In genomic region chr11:6675402-6675801, GRCm38 (mm10) we compare ENCODE assay signal across 21 mouse cellular contexts. TPM values are rescaled to one million over a fixed set of nuclear protein-coding genes. Genes with fewer than 3 reads are reported as not detected.
A peak's percentile ranks its signal among the peaks of the same experiment; 100 is the strongest.
DNase-seq lines count a peak whose midpoint lies in the region; ATAC-seq and TF ChIP-seq lines count a peak whose summit lies in the region.
"Had no signal": no experiment of that assay in that cellular context is flagged by ENCODE, and none has a peak within 500 bp of the region (broad histone marks: within the 10 kb centered on the region; RNA-seq: fewer than 3 reads in every experiment).

No protein-coding gene starts in this region.

- H3K9ac ChIP-seq in heart, postnatal 0 days (replicated peaks; ENCODE audit: low read depth, low read length) = no peak overlapping the region
- H3K9ac ChIP-seq: hindbrain, embryonic 12.5 days; intestine, embryonic 15.5 days; neural tube, embryonic 13.5 days had no signal

- ATAC-seq in heart, postnatal 0 days (ENCODE audit: insufficient read depth, low read depth) = peak; percentile 17; the same call in 1 of the 2 replicates
- ATAC-seq: intestine, embryonic 15.5 days had no signal

- no peaks in the 10 kb centered on the region for H3K9me3 ChIP-seq in heart, postnatal 0 days (replicated peaks; ENCODE audit: control insufficient read depth, low read length)
- H3K9me3 ChIP-seq: embryonic facial prominence, embryonic 10.5 days; intestine, embryonic 15.5 days; neural tube, embryonic 13.5 days had no signal

- intact Hi-C loops in gastrocnemius, adult 2 months (cut with DNase I) = no loop called here
- intact Hi-C loops in gastrocnemius, postnatal 14 days (cut with DNase I; ENCODE audit: low total_unique reads) = no loop called here

- H3K4me1 ChIP-seq in heart, postnatal 0 days (ENCODE audit: control insufficient read depth, insufficient read depth) = peaks cover 1% of the 10 kb centered on the region; the same call in 1 of the 2 replicates

- H3K4me3 ChIP-seq in gastrocnemius, adult 2 months = no peak overlapping the region
- H3K4me3 ChIP-seq in heart, postnatal 0 days (ENCODE audit: low read depth, low read length) = no peak overlapping the region
- H3K4me3 ChIP-seq: embryonic facial prominence, embryonic 10.5 days; erythroblast, embryonic 14.5 days; hindbrain, embryonic 12.5 days; intestine, embryonic 15.5 days; neural tube, embryonic 13.5 days had no signal

- peak overlapping the region; percentile 67 for H3K27ac ChIP-seq in gastrocnemius, adult 2 months
- no peak overlapping the region for H3K27ac ChIP-seq in heart, postnatal 0 days (ENCODE audit: low read depth)
- H3K27ac ChIP-seq: embryonic facial prominence, embryonic 10.5 days; hindbrain, embryonic 12.5 days; intestine, embryonic 15.5 days; neural tube, embryonic 13.5 days had no signal

- TF ChIP-seq EP300 in heart, postnatal 0 days (IDR thresholded peaks at IDR 0.05; ENCODE audit: low read depth) = no peak

- H3K36me3 ChIP-seq in heart, postnatal 0 days (replicated peaks; ENCODE audit: control insufficient read depth, insufficient read depth, low read length) = no peaks in the 10 kb centered on the region
- H3K36me3 ChIP-seq: embryonic facial prominence, embryonic 10.5 days; hindbrain, embryonic 12.5 days; intestine, embryonic 15.5 days; neural tube, embryonic 13.5 days had no signal

- no peak for DNase-seq in gastrocnemius, adult 2 months
- DNase-seq in gastrocnemius, postnatal 14 days = no peak
- peak; percentile 39 to 46 for DNase-seq in adrenal gland, postnatal 36 days
- peak; percentile 14 for DNase-seq in heart, postnatal 0 days (ENCODE audit: low spot score)
- peak; percentile 49 for DNase-seq in kidney, postnatal 10 days
- no peak for DNase-seq in layer of hippocampus, adult 9-11 months
- no peak for DNase-seq in cerebellum, postnatal 10 days
- DNase-seq in frontal cortex, adult 2 months (ENCODE audit: extremely low spot score in 1 of 2, low spot score in 1 of 2) = no peak
- DNase-seq: cerebellum, postnatal 25 days had no signal

- 46% methylated on average over 7 of the region's 7 CpGs for WGBS in heart, postnatal 0 days

- no peaks in the 10 kb centered on the region for H3K27me3 ChIP-seq in heart, postnatal 0 days (ENCODE audit: control insufficient read depth, insufficient read depth, low read length)
- H3K27me3 ChIP-seq: intestine, embryonic 15.5 days; neural tube, embryonic 13.5 days had no signal

- TF ChIP-seq CTCF in gastrocnemius, adult 2 months (IDR thresholded peaks at IDR 0.05) = no peak
- no peak for TF ChIP-seq CTCF in heart, postnatal 0 days (IDR thresholded peaks at IDR 0.05; ENCODE audit: low read depth)

- no peak overlapping the region for H3K4me2 ChIP-seq in heart, postnatal 0 days (ENCODE audit: low read depth, low read length)
- H3K4me2 ChIP-seq: hindbrain, embryonic 12.5 days; intestine, embryonic 15.5 days; neural tube, embryonic 13.5 days had no signal

RNA-seq across cellular contexts. Expression of gene Ramp3, which starts 17.1 kb away (rescaled TPM):
- total RNA-seq in gastrocnemius, adult 2 months (2021) = 1 to 10 TPM in 1 of 2 experiments, under 1 TPM in 1; 0.46 to 1.2 TPM
- total RNA-seq in gastrocnemius, postnatal 14 days (2021) = under 1 TPM; 0.38 to 0.68 TPM
- total RNA-seq in adrenal gland, postnatal 36 days (2021) = 10 to 100 TPM; 14.6 to 20.1 TPM
- total RNA-seq in heart, postnatal 0 days (2014; rRNA removed; ENCODE audit: low replicate concordance) = 4.6 and 16.9 TPM in 2 replicates
- 5.0 TPM in 2 replicates for polyA plus RNA-seq in heart, postnatal 0 days (2015; fragmentation: Nextera tagmentation; extraction: Ambion mirVana)
- 18.5 and 30.4 TPM in 2 replicates for polyA plus RNA-seq in frontal cortex, adult 2 months (2012; rRNA removed)
- total RNA-seq: megakaryocyte-erythroid progenitor cell, adult 5-6 weeks had no signal
- polyA plus RNA-seq: erythroblast, embryonic 14.5 days had no signal

RNA-seq across cellular contexts. Expression of gene Wap, which starts 37.0 kb away (rescaled TPM):
- total RNA-seq in gastrocnemius, adult 2 months (2021) = not detected
- not detected for total RNA-seq in gastrocnemius, postnatal 14 days (2021)
- not detected for total RNA-seq in adrenal gland, postnatal 36 days (2021)
- total RNA-seq in heart, postnatal 0 days (2014; rRNA removed; ENCODE audit: low replicate concordance) = not detected in 2 replicates
- polyA plus RNA-seq in heart, postnatal 0 days (2015; fragmentation: Nextera tagmentation; extraction: Ambion mirVana) = not detected in 2 replicates
- polyA plus RNA-seq in frontal cortex, adult 2 months (2012; rRNA removed) = not detected in 2 replicates
- total RNA-seq: gastrocnemius, postnatal 4 days; layer of hippocampus, postnatal 10 days; left cerebral cortex, postnatal 10 days; megakaryocyte-erythroid progenitor cell, adult 5-6 weeks had no signal
- polyA plus RNA-seq: C2C12; embryonic facial prominence, embryonic 10.5 days; erythroblast, embryonic 14.5 days; hindbrain, embryonic 12.5 days; intestine, embryonic 15.5 days; limb, embryonic 14.5 days; liver, embryonic 16.5 days; neural tube, embryonic 13.5 days had no signal

RNA-seq across cellular contexts. Expression of gene Tbrg4, which starts 49.5 kb away (rescaled TPM):
- total RNA-seq in gastrocnemius, adult 2 months (2021) = 10 to 100 TPM; 57.3 to 79.3 TPM
- total RNA-seq in gastrocnemius, postnatal 14 days (2021) = 10 to 100 TPM; 63.5 to 64.6 TPM
- total RNA-seq in adrenal gland, postnatal 36 days (2021) = 10 to 100 TPM; 61.7 to 64.5 TPM
- 62.5 and 82.9 TPM in 2 replicates for total RNA-seq in heart, postnatal 0 days (2014; rRNA removed; ENCODE audit: low replicate concordance)
- 52.5 and 65.8 TPM in 2 replicates for polyA plus RNA-seq in heart, postnatal 0 days (2015; fragmentation: Nextera tagmentation; extraction: Ambion mirVana)
- 59.8 and 64.9 TPM in 2 replicates for polyA plus RNA-seq in frontal cortex, adult 2 months (2012; rRNA removed)

Comparison
In these comparisons a context has a peak if more than half of its experiments do, and no peak if none do; other contexts are left out.
1. DNase-seq: peak in adrenal gland, postnatal 36 days (2 of 2), heart, postnatal 0 days (single experiment) and kidney, postnatal 10 days (single experiment); none in gastrocnemius, adult 2 months (single experiment), gastrocnemius, postnatal 14 days (single experiment), layer of hippocampus, adult 9-11 months (single experiment), cerebellum, postnatal 10 days (0 of 2) and frontal cortex, adult 2 months (0 of 2).